Mouse (Mus musculus) spleen, embryonic (tissue): ENCODE measurements around the gene Mfng.

Experiments used
- CTCF ChIA-PET: fragments of 350-600 bp; sonication (Branson Sonifier 250); formaldehyde crosslinking; loops from one replicate; lab custom pipeline; 2022; lab: Charles Lee

The Mfng gene

DNA sequence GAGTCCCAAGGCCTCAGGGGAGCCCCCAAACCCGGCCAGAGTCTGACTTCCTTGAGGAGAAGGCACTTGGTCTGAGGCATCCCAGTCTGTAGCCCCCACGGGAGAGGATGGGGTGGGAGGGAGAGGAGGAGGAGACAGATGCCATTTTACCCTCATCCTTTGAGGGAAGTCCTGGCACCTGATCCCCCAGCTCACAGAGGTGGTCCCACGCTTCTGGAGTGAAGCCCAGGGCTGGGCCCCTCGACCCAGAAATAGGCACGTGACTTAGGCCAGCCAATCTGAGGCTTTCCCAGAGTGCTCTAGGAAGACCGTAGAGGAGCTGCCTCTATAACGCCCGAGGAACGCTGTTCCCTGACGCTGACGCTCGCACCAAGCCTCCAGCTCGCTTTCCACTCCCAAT lies 12.2 kb downstream of the Mfng start:
- CTCF ChIA-PET: no interaction called here

DNA sequence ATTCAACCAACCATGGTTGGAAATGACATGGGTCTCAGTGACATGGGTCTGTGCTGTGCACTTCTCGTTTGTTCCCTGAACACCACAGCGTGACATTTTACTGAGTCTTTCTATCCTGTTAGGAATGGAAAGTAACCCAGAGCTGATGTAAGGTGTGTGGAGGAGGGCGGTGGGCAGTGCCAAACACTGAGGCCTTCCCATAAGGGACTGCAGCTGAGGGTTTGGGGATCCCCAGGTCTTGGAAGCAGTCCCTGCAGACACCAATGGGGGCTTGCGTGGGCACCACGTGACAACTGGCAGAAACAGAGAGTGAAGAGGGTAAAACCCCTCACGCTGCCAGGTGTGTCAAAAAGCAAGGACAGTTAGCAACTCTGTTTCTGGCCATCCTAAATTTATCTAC lies 15.1 kb downstream of the Mfng start:
- CTCF ChIA-PET: no interaction called here

DNA sequence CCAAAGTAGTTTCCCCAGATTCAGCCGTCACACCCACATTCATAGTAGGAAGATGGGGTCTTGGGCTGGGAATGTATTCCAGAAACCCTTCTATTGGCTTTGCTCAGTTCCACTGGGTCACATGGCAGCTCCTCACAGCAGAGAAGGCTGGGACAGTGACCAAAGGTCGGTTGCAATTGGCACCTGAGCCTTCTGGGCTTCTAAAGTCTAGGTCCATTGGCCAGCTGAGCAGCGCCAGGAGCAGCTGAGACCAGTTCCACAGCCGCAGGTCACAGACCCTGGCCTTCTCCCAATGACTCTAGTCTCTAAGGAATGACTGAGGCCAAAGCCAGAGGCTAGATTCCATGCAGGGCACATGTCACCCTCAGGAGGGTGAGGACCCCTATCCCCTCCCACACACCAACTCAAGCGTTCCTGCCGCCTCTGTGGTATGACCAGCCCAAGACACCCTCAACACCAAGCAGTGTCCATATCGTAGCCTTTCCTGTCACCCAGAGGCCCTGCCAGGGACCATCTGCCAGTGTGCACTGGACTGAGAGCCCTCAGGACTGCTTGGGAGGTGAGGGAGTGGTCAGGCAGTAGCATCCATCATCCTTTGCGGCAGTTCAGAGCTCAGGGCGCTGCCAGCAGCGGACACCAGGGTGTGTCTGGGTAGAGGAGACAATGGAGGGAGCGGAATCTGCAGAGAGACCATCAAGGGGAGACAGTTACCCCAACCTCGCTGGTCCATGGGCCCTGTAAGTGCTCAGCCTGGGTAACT lies 17.1 kb downstream of the Mfng start:
- CTCF ChIA-PET: no interaction called here

DNA sequence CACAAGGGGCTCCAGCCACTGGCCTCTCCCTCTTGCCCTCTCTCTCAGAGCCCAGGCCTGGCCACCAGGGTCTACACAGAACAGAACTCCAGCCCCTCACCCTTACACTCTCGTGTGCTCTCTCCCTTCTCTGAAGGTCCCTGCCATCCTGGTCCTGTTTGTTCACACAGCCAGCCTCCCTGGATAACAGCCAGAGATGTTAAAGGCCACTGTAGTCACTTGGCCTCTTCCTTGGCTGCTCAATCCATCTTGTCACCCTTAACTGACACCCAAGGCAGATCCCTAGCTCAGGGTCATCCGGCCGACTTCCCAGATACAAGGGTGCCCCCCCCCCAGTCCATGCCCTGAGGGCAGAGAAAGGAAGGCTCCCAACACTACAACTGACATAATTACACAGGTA lies 18.0 kb downstream of the Mfng start:
- CTCF ChIA-PET: no interaction called here

- CTCF ChIA-PET: no interaction called here
Measured at GRCm38 (mm10) chr15:78754144-78754543, 19.1 kb downstream of the Mfng start.

- CTCF ChIA-PET: no interaction called here
Measured at GRCm38 (mm10) chr15:78752991-78753390, 20.3 kb downstream of the Mfng start.

DNA sequence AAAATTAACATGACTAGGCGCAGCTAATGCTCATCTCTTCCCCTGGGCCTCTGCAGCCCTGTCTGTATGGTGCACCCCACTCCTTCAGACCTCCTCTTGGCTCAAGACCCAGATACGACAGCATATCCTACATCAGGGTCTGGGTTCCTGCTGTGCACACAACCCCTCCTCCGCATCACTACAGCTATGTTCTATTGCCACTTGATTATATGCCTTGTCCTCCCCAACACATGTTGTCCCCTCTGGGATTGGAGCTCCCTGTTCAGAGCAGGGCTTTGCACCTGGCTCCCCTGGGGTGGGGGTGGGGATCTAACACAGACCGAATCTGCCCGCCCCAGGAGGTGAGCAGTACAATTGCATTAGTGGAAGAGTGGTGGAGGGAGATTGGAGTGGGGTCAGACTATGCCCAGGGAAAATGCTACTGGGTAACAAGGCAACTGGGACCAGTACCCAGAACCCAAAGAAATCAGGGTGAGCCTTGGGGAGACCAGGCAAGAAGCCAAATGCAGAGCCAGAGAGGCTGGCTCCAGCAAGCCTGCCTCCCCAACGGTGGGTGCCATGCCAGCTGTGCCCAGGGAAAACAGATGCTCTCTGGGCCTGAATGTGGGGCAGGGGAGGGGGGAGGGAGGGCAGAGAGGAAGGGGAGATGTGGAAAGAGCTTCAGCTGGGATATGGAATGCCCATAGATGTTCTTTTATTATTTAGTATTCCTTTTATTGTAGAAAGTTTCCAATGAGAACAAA lies 22.5 kb downstream of the Mfng start:
- CTCF ChIA-PET: interaction anchor here (0.6 kb wide), 1 partner anchor 19 kb away, joined by 4 read pairs; no protein-coding TSS in a partner anchor

DNA sequence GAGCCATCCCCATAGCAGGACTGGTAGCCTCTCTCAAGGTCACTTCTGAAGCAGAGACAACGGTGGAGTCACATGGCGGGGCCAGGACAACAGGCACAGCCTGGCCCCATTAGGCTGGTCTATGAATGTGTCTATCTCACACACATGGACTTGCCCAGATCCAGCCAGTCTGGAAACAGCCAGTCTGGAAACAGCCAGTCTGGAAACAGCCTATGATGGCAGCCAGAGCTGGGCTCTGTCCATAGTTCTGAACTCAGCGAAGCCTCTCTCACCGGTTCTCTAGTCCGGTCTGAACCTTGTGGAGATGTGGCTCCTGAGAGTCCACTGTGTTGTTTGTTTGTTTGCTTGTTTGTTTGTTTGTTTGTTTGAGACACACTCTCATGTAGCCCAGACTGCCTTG lies 23.4 kb downstream of the Mfng start:
- CTCF ChIA-PET: no interaction called here

DNA sequence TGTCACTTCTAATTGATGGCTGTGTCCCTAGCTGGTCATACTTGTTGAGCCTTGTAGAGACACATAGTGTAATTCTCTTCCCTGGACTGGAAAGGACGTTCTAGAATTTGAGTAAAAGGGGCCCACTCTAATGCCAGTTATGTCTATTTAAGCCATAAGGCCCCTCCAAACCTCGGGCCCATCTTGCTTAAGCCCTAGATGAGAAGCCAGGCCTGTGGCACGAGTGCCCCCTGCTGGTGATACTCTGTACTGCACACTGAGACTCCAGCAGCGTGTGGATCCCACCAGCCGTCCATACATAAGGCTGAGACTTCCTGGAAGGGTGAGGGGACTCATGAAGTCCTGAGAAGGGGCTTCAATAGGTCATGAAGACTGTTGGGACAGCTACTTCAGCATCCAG lies 29.1 kb downstream of the Mfng start:
- CTCF ChIA-PET: interaction anchor here (0.6 to 1.2 kb wide), 3 partner anchors 34 to 159 kb away, joined by 3 to 14 read pairs (median 3); no protein-coding TSS in a partner anchor

DNA sequence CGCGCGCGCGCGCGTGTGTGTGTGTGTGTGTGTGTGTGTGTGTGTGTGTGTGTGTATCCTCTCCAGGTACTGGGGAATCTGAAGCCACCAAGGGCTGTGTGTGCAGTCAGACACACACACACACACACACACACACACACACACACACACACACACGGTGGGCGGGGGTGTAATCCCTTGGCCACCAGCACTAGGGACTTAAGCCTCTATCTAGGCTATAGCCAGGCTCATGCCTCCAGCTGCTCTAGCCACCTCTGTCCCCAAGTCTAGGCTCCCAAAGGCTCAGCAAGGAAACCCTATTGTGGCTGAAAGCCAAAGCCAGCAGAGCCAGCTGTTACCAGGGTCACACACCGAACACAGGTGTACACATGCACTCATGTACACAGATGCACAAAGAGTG lies 30.4 kb downstream of the Mfng start:
- CTCF ChIA-PET: interaction anchor here (0.7 kb wide), 1 partner anchor 122 kb away, joined by 3 read pairs; no protein-coding TSS in a partner anchor

DNA sequence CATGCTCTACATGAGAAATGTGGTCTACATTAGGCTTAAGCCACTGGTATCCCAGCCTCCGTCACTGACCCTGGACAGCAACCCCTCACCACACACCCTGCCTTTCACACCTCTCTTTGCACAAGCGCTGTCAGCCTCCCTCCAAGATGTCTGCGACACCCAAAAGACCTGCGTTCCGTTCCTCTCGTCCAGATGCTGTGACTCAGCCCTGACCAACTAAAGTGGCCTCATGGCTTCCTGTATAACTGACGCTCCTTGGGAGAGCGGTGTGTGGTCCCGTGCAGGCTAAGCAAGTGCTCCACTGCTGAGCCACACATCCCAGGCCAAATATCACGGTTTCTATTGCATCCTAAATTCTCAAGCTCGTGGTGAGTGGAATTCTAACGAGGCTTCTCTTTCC lies 32.6 kb downstream of the Mfng start:
- CTCF ChIA-PET: no interaction called here

- CTCF ChIA-PET: no interaction called here
Measured at GRCm38 (mm10) chr15:78737146-78737545, 36.1 kb downstream of the Mfng start.

- CTCF ChIA-PET: no interaction called here
Measured at GRCm38 (mm10) chr15:78736681-78737100, 36.6 kb downstream of the Mfng start.

- CTCF ChIA-PET: no interaction called here
Measured at GRCm38 (mm10) chr15:78736181-78736579, 37.1 kb downstream of the Mfng start.

GRCm38 (mm10) chr15:78735431-78736180 lies 37.7 kb downstream of the Mfng start:
- CTCF ChIA-PET: no interaction called here

DNA sequence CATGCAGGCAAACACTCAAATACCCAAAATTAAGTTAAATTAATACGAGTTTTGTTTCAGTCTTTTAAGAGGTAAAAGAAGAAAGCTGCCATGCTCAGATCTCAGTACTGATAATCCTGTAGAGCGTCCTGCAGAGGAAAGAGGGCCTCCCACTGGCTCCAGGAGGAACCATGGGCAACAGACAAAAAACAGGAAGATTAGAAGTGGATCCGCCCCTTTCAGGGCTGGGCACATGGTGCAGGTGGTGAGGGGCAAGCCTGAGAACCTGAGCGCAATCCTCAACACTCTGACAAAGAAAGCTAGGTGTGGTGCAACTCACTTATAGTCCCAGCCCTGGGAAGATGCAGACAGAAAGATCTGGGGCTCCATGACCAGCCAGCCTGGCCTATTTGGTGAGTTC lies 41.4 kb downstream of the Mfng start:
- CTCF ChIA-PET: interaction anchor here (0.5 kb wide), 1 partner anchor 19 kb away, joined by 4 read pairs; no protein-coding TSS in a partner anchor

DNA sequence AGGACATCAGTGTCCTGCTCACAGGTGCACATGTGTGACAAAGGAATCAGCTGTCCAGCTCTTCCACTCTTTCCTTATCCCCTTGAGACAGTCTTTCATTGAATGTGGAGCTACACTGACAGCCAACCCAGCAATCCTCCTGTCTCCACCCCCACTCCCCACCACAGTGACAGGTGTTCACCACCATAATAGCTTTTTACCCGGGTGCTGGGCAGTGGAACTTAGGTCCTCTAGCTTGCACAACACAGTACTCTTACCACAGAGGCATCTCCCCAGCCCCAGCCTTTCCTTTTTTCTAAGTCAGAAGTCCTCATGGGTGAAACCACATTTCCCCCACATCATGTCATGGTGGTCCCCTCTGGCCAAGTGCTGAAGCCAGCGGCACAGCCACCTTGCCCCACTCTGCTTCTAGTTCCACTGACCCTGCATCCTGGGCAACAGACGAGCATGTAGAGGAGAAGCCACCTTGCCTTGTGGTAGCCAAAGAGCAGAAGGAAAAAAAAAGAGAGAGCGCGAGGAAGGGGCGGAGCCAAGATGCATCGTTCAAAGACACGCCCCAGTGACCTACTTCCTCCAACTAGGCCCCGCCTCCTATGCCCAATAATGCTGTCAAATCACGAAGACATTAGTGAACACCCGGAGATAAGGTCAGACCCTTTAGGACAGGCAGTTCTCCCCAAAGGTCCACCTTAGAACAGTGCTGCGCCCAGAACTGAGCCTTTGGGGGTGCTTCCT lies 42.8 kb downstream of the Mfng start:
- CTCF ChIA-PET: no interaction called here

DNA sequence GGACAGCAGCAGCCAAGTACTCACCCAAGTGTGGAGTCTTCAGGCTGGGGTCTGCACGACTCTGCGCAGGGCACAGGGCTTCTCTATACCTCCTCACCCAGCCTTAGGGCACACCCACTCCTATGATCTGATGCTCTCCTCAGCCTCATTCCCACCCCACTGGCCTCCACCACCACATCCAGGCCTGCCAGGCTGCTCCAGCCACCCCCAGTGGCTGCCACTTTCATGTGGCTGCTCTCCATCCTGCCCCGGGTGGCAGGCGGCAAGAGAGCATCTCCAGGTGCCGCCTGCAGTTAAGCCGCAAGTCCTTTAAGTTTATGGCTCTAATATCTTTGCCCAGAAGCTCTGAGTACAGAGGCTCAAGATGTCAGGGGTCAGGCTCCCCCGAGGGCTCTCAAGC lies 46.6 kb downstream of the Mfng start:
- CTCF ChIA-PET: no interaction called here

- CTCF ChIA-PET: interaction anchor here (0.6 to 2.2 kb wide), 4 partner anchors 94 to 688 kb away, joined by 3 to 8 read pairs (median 6); no protein-coding TSS in a partner anchor
Measured at GRCm38 (mm10) chr15:78720532-78720931, 52.7 kb downstream of the Mfng start.

DNA sequence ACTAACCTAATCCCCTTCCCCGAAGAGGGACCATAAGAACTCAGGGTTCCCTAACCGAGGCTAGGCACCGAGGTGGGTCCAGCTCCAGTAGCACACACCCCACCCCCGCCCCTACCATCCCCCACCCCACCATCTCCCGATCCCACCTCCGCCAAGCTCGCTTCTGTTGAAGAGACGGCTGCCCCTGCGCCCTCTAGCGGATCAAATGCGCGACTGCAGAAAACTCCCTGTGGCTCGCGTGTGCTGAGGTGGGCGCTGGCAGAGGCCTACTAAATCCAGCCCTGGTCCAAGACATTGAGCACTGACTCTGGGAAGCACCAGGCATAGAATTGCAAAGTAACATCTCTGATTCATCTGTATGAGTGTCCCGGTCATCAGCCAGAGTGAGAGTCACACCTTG lies 53.2 kb downstream of the Mfng start:
- CTCF ChIA-PET: interaction anchor here (0.6 to 2.2 kb wide), 5 partner anchors 94 to 688 kb away, joined by 4 to 12 read pairs (median 7); no protein-coding TSS in a partner anchor

- CTCF ChIA-PET: interaction anchor here (0.6 to 2.2 kb wide), 3 partner anchors 121 to 146 kb away, joined by 4 to 12 read pairs (median 8); no protein-coding TSS in a partner anchor
Measured at GRCm38 (mm10) chr15:78719416-78719815, 53.9 kb downstream of the Mfng start.
